Mouse (Mus musculus): Measurements from ENCODE around the gene Trim66. TPM values are rescaled to one million over a fixed set of nuclear protein-coding genes. Genes with fewer than 3 reads are reported as not detected.

The Trim66 gene
- polyA plus RNA-seq, 1 experiment from 2014 or later, result 0.38 TPM

DNA sequence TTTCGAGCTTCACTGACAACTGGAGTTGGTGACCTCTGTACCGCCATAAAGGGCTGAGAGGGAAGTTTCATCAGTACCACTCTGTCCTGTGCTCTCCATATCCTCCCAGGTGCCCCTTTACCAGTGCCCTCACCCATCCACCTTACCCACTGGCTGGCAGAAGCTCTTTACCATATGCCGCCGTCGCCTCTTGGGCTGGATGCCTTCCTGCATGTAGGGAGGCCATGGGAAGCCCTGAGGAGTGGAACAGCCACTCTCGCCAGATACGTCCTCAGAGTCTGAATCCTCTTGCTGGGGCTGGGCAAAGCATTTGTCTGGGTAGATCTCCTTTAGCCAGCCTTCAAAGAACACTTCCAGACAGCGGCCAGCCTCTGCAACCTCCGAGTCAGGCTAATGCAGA, 53.1 kb downstream of the Trim66 start:
- Histone ChIP-seq H3K36me3 (ENCODE audit: control insufficient read depth, insufficient read depth, low read length) (no peaks in the 10 kb centered on the region), H3K27ac (ENCODE audit: low read depth, low read length) (no peak overlapping the region), H3K4me3 (ENCODE audit: low read depth, low read length) (no peak overlapping the region), H3K4me2 (ENCODE audit: low read length) (no peak overlapping the region), H3K27me3 (replicated peaks; ENCODE audit: control insufficient read depth, insufficient read depth, low read length) (no peaks in the 10 kb centered on the region), H3K9me3 (replicated peaks; ENCODE audit: control insufficient read depth, low read length) (no peaks in the 10 kb centered on the region), H3K4me1 (ENCODE audit: control insufficient read depth, insufficient read depth, low read length) (no peaks in the 10 kb centered on the region), H3K9ac (ENCODE audit: low read length) (no peak overlapping the region)
- 90% methylated on average over 9 of the region's 9 CpGs for WGBS
- ATAC-seq, result no peak
- no peak for DNase-seq (ENCODE audit: low spot score)

- H3K9me3 ChIP-seq (replicated peaks; ENCODE audit: control insufficient read depth, low read length), result no peaks in the 10 kb centered on the region
- ATAC-seq, result no peak
- no peak overlapping the region for H3K9ac ChIP-seq (ENCODE audit: low read length)
- 58% methylated on average over 2 of the region's 2 CpGs for WGBS
- H3K36me3 ChIP-seq (ENCODE audit: control insufficient read depth, insufficient read depth, low read length), result no peaks in the 10 kb centered on the region
- H3K4me2 ChIP-seq (ENCODE audit: low read length), result no peak overlapping the region
- no peak overlapping the region for H3K4me3 ChIP-seq (ENCODE audit: low read depth, low read length)
- H3K27me3 ChIP-seq (replicated peaks; ENCODE audit: control insufficient read depth, insufficient read depth, low read length), result no peaks in the 10 kb centered on the region
- H3K27ac ChIP-seq (ENCODE audit: low read depth, low read length), result no peak overlapping the region
- no peak for DNase-seq (ENCODE audit: low spot score)
- no peaks in the 10 kb centered on the region for H3K4me1 ChIP-seq (ENCODE audit: control insufficient read depth, insufficient read depth, low read length)
Measured at GRCm38 (mm10) chr7:109448060-109448459, 59.9 kb downstream of the Trim66 start.

DNA sequence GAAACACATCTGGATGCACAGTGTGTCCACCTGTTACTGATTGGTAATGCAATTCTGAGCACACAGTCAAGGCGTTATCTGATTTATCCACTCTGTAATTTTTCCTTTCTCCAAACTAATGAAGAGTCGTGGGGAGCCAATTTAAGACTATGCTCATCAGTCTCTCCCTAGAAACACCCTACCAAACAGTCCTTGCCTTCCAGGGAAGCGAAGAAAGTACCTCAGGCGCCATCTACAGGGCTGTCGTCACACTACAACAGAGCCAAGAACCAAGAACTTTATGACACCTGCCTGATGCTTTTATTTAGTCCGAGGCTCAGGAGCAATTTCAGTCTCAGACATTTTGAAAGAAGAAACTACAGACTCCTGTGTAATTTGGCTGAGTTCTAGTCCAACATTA, 62.9 kb downstream of the Trim66 start:
- DNase-seq (ENCODE audit: low spot score) (peak; percentile 70), ATAC-seq (peak; percentile 57; the same call in 1 of the 2 replicates)
- 7% methylated on average over 6 of the region's 6 CpGs for WGBS
- Histone ChIP-seq H3K36me3 (ENCODE audit: control insufficient read depth, insufficient read depth, low read length) (no peaks in the 10 kb centered on the region), H3K4me2 (ENCODE audit: low read length) (no peak overlapping the region), H3K9me3 (replicated peaks; ENCODE audit: control insufficient read depth, low read length) (no peaks in the 10 kb centered on the region), H3K27me3 (replicated peaks; ENCODE audit: control insufficient read depth, insufficient read depth, low read length) (no peaks in the 10 kb centered on the region), H3K4me3 (ENCODE audit: low read depth, low read length) (no peak overlapping the region), H3K4me1 (ENCODE audit: control insufficient read depth, insufficient read depth, low read length) (no peaks in the 10 kb centered on the region), H3K9ac (ENCODE audit: low read length) (no peak overlapping the region), H3K27ac (ENCODE audit: low read depth, low read length) (no peak overlapping the region)

- Histone ChIP-seq H3K36me3 (ENCODE audit: control insufficient read depth, insufficient read depth, low read length) (no peaks in the 10 kb centered on the region), H3K4me1 (ENCODE audit: control insufficient read depth, insufficient read depth, low read length) (peaks cover 10% of the 10 kb centered on the region), H3K9me3 (replicated peaks; ENCODE audit: control insufficient read depth, low read length) (no peaks in the 10 kb centered on the region), H3K9ac (ENCODE audit: low read length) (no peak overlapping the region), H3K27ac (ENCODE audit: low read depth, low read length) (no peak overlapping the region), H3K4me3 (ENCODE audit: low read depth, low read length) (no peak overlapping the region), H3K27me3 (replicated peaks; ENCODE audit: control insufficient read depth, insufficient read depth, low read length) (no peaks in the 10 kb centered on the region), H3K4me2 (ENCODE audit: low read length) (no peak overlapping the region)
- ATAC-seq, result no peak
- 87% methylated on average over 5 of the region's 5 CpGs for WGBS
- DNase-seq (ENCODE audit: low spot score), result no peak
Measured at GRCm38 (mm10) chr7:109442739-109443138, 65.2 kb downstream of the Trim66 start.

- H3K4me1 ChIP-seq (ENCODE audit: control insufficient read depth, insufficient read depth, low read length), result peaks cover 10% of the 10 kb centered on the region
- no peak overlapping the region for H3K4me2 ChIP-seq (ENCODE audit: low read length)
- H3K27ac ChIP-seq (ENCODE audit: low read depth, low read length), result no peak overlapping the region
- H3K9me3 ChIP-seq (replicated peaks; ENCODE audit: control insufficient read depth, low read length), result no peaks in the 10 kb centered on the region
- H3K27me3 ChIP-seq (replicated peaks; ENCODE audit: control insufficient read depth, insufficient read depth, low read length), result no peaks in the 10 kb centered on the region
- H3K9ac ChIP-seq (ENCODE audit: low read length), result no peak overlapping the region
- ATAC-seq, result no peak
- 85% methylated on average over 9 of the region's 9 CpGs for WGBS
- no peaks in the 10 kb centered on the region for H3K36me3 ChIP-seq (ENCODE audit: control insufficient read depth, insufficient read depth, low read length)
- H3K4me3 ChIP-seq (ENCODE audit: low read depth, low read length), result no peak overlapping the region
- peak; percentile 19 for DNase-seq (ENCODE audit: low spot score)
Measured at GRCm38 (mm10) chr7:109440697-109441269, 67.2 kb downstream of the Trim66 start.

- no peaks in the 10 kb centered on the region for H3K27me3 ChIP-seq (replicated peaks; ENCODE audit: control insufficient read depth, insufficient read depth, low read length)
- H3K4me3 ChIP-seq (ENCODE audit: low read depth, low read length), result peak within 1 kb of the TSS; percentile 45
- H3K4me2 ChIP-seq (ENCODE audit: low read length), result peak within 1 kb of the TSS; percentile 85
- ATAC-seq (peak; percentile 86), DNase-seq (ENCODE audit: low spot score) (peak; percentile 80)
- H3K36me3 ChIP-seq (ENCODE audit: control insufficient read depth, insufficient read depth, low read length), result no peaks in the 10 kb centered on the region
- H3K27ac ChIP-seq (ENCODE audit: low read depth, low read length), result peak within 1 kb of the TSS; percentile 90
- no peaks in the 10 kb centered on the region for H3K9me3 ChIP-seq (replicated peaks; ENCODE audit: control insufficient read depth, low read length)
- peaks cover 10% of the 10 kb centered on the region for H3K4me1 ChIP-seq (ENCODE audit: control insufficient read depth, insufficient read depth, low read length)
- peak within 1 kb of the TSS; percentile 72 for H3K9ac ChIP-seq (ENCODE audit: low read length)
- under 1% methylated on average over 61 of the region's 62 CpGs for WGBS
Measured at GRCm38 (mm10) chr7:109438781-109439591, 68.9 kb downstream of the Trim66 start, which contains the start of gene Stk33. TSS of gene Stk33 (minus strand) at chr7:109439081.

DNA sequence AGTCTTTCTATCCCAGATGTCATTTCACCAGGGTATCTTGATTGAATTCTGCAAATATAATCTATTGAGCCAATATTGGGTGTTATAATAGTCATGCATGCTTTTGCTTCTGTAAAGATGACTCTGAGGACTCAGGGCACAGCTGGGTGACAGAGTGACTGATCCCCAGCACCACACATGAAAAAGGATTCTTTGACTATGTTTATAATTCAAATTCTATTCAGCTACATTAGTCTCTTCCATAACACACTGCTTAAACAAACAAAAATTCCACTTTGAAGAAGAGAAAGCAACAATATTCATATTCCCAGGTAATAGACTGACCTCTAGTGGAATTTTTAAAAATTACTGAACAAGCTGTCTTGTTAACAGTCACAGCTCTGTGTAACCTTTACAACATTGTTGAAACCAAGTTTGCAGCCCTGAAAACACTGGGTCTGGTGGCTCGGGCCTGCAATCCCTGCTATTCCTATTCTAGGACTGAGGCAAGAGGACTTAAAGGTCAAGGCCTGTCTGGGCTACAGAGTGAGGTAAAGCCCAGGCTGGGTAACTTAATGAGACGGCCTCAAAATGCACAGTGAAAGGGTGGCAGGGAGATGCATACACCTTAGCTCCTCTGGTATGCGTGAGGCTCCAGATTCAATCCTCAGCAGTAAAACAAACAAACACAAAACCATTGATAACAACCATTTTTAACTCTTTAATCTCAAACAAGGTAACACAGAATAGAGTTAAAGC, 83.3 kb downstream of the Trim66 start:
- 62% methylated on average over 3 of the region's 3 CpGs for whole genome bisulfite sequencing

GRCm38 (mm10) chr7:109422803-109423202, 85.1 kb downstream of the Trim66 start:
- Histone ChIP-seq H3K36me3 (ENCODE audit: control insufficient read depth, insufficient read depth, low read length) (no peaks in the 10 kb centered on the region), H3K4me1 (ENCODE audit: control insufficient read depth, insufficient read depth, low read length) (no peaks in the 10 kb centered on the region), H3K4me2 (ENCODE audit: low read length) (no peak overlapping the region), H3K4me3 (ENCODE audit: low read depth, low read length) (no peak overlapping the region), H3K9ac (ENCODE audit: low read length) (no peak overlapping the region), H3K27ac (ENCODE audit: low read depth, low read length) (no peak overlapping the region), H3K9me3 (replicated peaks; ENCODE audit: control insufficient read depth, low read length) (no peaks in the 10 kb centered on the region), H3K27me3 (replicated peaks; ENCODE audit: control insufficient read depth, insufficient read depth, low read length) (no peaks in the 10 kb centered on the region)
- WGBS, result 75% methylated on average over 8 of the region's 8 CpGs
- DNase-seq (ENCODE audit: low spot score), result no peak
- ATAC-seq, result no peak

More for the DNA sequence above, 83.3 kb downstream of the Trim66 start:
- Histone ChIP-seq H3K36me3 (ENCODE audit: control insufficient read depth, insufficient read depth, low read length) (no peaks in the 10 kb centered on the region), H3K4me1 (ENCODE audit: control insufficient read depth, insufficient read depth, low read length) (no peaks in the 10 kb centered on the region), H3K27me3 (replicated peaks; ENCODE audit: control insufficient read depth, insufficient read depth, low read length) (no peaks in the 10 kb centered on the region), H3K4me3 (ENCODE audit: low read depth, low read length) (no peak overlapping the region), H3K9me3 (replicated peaks; ENCODE audit: control insufficient read depth, low read length) (no peaks in the 10 kb centered on the region), H3K27ac (ENCODE audit: low read depth, low read length) (no peak overlapping the region), H3K4me2 (ENCODE audit: low read length) (no peak overlapping the region), H3K9ac (ENCODE audit: low read length) (no peak overlapping the region)
- DNase-seq (ENCODE audit: low spot score) (peak; percentile 85), ATAC-seq (peak; percentile 63)

All from forebrain, embryonic 14.5 days (tissue).